Mouse (Mus musculus): Measurements from ENCODE around the gene Yy2.

Yy2 gene

GRCm38 (mm10) chrX:157568840-157569239, at the start of gene Yy2:
Gene Yy2, minus strand, starts transcription at chrX:157568985.
- in situ Hi-C loops (cut with MboI, MseI): no loop called here

GRCm38 (mm10) chrX:157612894-157613293, 44.1 kb upstream of the Yy2 start:
- in situ Hi-C loops (cut with MboI, MseI): no loop called here

- in situ Hi-C loops (cut with MboI, MseI): no loop called here
Measured at GRCm38 (mm10) chrX:157601450-157601849, 32.7 kb upstream of the Yy2 start.

GRCm38 (mm10) chrX:157598186-157598996, 29.6 kb upstream of the Yy2 start, which contains the start of gene Mbtps2:
Gene Mbtps2, minus strand, starts transcription at chrX:157598715.
- in situ Hi-C loops (cut with MboI, MseI): no loop called here

- in situ Hi-C loops (cut with MboI, MseI): no loop called here
Measured at GRCm38 (mm10) chrX:157597585-157598185, 28.9 kb upstream of the Yy2 start.

GRCm38 (mm10) chrX:157596802-157597201, 28.0 kb upstream of the Yy2 start:
- in situ Hi-C loops (cut with MboI, MseI): no loop called here

- in situ Hi-C loops (cut with MboI, MseI): no loop called here
Measured at GRCm38 (mm10) chrX:157595927-157596326, 27.1 kb upstream of the Yy2 start.

- in situ Hi-C loops (cut with MboI, MseI): no loop called here
Measured at GRCm38 (mm10) chrX:157594606-157595005, 25.8 kb upstream of the Yy2 start.

- in situ Hi-C loops (cut with MboI, MseI): no loop called here
Measured at GRCm38 (mm10) chrX:157587001-157587400, 18.2 kb upstream of the Yy2 start.

GRCm38 (mm10) chrX:157586397-157586796, 17.6 kb upstream of the Yy2 start:
- in situ Hi-C loops (cut with MboI, MseI): no loop called here

- in situ Hi-C loops (cut with MboI, MseI): no loop called here
Measured at GRCm38 (mm10) chrX:157579108-157579614, 10.4 kb upstream of the Yy2 start.

- in situ Hi-C loops (cut with MboI, MseI): no loop called here
Measured at GRCm38 (mm10) chrX:157574683-157575082, 5.9 kb upstream of the Yy2 start.

GRCm38 (mm10) chrX:157563794-157564193, 5.0 kb downstream of the Yy2 start:
- in situ Hi-C loops (cut with MboI, MseI): loop anchor here (5.0 kb wide), 1 partner anchor 101 kb away; no protein-coding TSS in a partner anchor

- in situ Hi-C loops (cut with MboI, MseI): no loop called here
Measured at GRCm38 (mm10) chrX:157547082-157547481, 21.7 kb downstream of the Yy2 start.

Measured in T-helper 2 cell (primary cell).